Mouse (Mus musculus) testis, adult 2 months (tissue): ENCODE results near the gene Dbn1.

Source experiments
- CTCF ChIP-seq: fragments of 200-500 bp; IDR thresholded peaks from 2 replicates; pipeline ENCODE4 v1.5.1; 2012; ENCODE audit warnings: low read depth, mild to moderate bottlenecking, inconsistent platforms, low read length, moderate library complexity; ENCODE audit not compliant: control insufficient read depth, insufficient read depth, insufficient replicate concordance
- POLR2A ChIP-seq: fragments of 200-500 bp; IDR thresholded peaks from 2 replicates; pipeline ENCODE4 v1.6.1; 2012; ENCODE audit warnings: low read depth, mild to moderate bottlenecking, inconsistent platforms, low read length, moderate library complexity; ENCODE audit not compliant: control insufficient read depth

DNA sequence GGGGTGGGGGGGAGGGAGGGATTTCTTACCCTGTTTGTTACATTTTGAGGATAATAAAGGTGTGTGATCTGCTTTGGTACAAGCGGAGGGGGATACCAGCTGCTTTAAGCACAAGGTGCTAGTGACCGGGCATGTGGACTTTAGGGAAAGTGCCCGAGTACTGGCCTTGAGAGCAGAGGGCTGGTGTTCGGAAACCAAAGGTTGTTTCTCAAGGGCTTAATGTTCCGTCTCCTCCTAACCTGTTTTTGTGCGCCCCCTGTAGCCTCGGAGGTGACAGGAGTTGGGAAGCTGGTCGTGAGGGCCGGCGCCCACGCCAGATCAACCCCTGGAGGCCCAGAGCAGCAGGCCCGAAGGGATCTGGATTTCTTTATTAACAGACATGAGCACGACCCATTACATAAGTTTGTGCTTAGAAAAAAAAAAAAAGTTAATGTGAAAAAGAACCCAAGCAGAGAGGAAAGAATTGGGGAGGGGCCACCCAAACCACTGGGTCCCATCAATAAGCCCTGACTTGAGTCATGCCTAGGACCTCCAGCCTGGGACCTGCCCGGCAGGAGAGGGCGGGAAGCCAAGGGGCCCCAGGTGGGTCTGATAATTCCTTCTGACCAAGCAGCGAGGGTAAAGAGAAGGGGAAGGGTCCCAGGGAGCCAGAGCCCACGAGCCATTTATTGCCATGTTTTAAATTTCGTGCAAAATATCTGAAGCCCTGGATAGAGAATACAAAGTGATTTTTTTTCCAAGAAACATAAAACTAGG, 14.7 kb downstream of the Dbn1 start:
- TF ChIP-seq POLR2A (no peak), CTCF (no peak)
